Mouse (Mus musculus) forebrain, postnatal 0 days (tissue): ENCODE data around the gene Eed. TPM values are rescaled to one million over a fixed set of nuclear protein-coding genes. Genes with fewer than 3 reads are reported as not detected.
A peak's percentile ranks its signal among the peaks of the same experiment; 100 is the strongest.
"Not testable (repeated sequence)": the region's sequence is repeated elsewhere in the genome, so short reads cannot be mapped to it uniquely, and the experiment has no call there.

ENCODE experiments used
- ATAC-seq: fragments of 200-750 bp; cut with Nextera tagmentation; 2 replicates; pipeline ENCODE4 v1.8.0; 2017; ENCODE audit warnings: mild to moderate bottlenecking, moderate library complexity
- DNase-seq: peaks from one replicate; pipeline ENCODE4 v3.0.0-alpha.2; 2015
- H3K27ac ChIP-seq: fragments of 300-500 bp; sonication (generic); 2 replicates; pipeline ENCODE4 v1.5.1; 2014; ENCODE audit warnings: low read depth, mild to moderate bottlenecking, antibody characterized with exemption, low read length, moderate library complexity, mixed read lengths
- H3K27me3 ChIP-seq: fragments of 300-500 bp; sonication (generic); 2 replicates; pipeline ENCODE4 v1.6.1; 2014; ENCODE audit warnings: mild to moderate bottlenecking, low read length, mixed read lengths; ENCODE audit not compliant: insufficient read depth
- H3K36me3 ChIP-seq: fragments of 300-500 bp; sonication (generic); 2 replicates; pipeline ENCODE4 v1.6.1; 2014; ENCODE audit warnings: mild to moderate bottlenecking, moderate library complexity; ENCODE audit not compliant: insufficient read depth
- H3K4me1 ChIP-seq: fragments of 300-500 bp; sonication (generic); 2 replicates; pipeline ENCODE4 v1.6.1; 2014; ENCODE audit warnings: antibody characterized with exemption; ENCODE audit not compliant: insufficient read depth
- H3K4me2 ChIP-seq: fragments of 300-500 bp; sonication (generic); 2 replicates; pipeline ENCODE4 v1.6.1; 2014; ENCODE audit warnings: low read depth, mild to moderate bottlenecking, moderate library complexity
- H3K4me3 ChIP-seq: fragments of 300-500 bp; sonication (generic); 2 replicates; pipeline ENCODE4 v1.5.1; 2014; ENCODE audit warnings: low read depth, low read length, mixed read lengths
- H3K9ac ChIP-seq: fragments of 300-500 bp; sonication (generic); 2 replicates; pipeline ENCODE4 v1.6.1; 2014; ENCODE audit warnings: mild to moderate bottlenecking
- H3K9me3 ChIP-seq: fragments of 300-500 bp; sonication (generic); 2 replicates; pipeline ENCODE4 v1.6.1; 2016; ENCODE audit warnings: low read length
- CTCF ChIP-seq: sonication (generic); IDR thresholded peaks from 2 replicates; pipeline ENCODE4 v1.5.1; 2016; ENCODE audit warnings: antibody characterized with exemption, control low read depth, low read depth
- WGBS: fragments of 180-500 bp; shearing (Covaris S2); extraction: QIAGEN DNeasy Blood & Tissue Kit; methylation state at CpG from one replicate; pipeline ENCODE4 v1.1.7; 2014; 5-methylcytosine and 5-hydroxymethylcytosine counted together
- polyA plus RNA-seq: library from polyadenylated mRNA; unstranded; fragments of >200 nt; fragmentation: Nextera tagmentation; extraction: Ambion mirVana; gene quantifications from 2 replicates; pipeline ENCODE4 v1.2.1, GENCODE M21; 2015
- total RNA-seq: library from RNA; depleted of rRNA; stranded (reverse); fragments of >200 nt; gene quantifications from 2 replicates; pipeline ENCODE4 v1.2.3, GENCODE M21; 2014

Gene Eed
- total and polyA plus RNA-seq, 2 experiments from 2014 or later: 20.7 to 28.5 TPM

DNA sequence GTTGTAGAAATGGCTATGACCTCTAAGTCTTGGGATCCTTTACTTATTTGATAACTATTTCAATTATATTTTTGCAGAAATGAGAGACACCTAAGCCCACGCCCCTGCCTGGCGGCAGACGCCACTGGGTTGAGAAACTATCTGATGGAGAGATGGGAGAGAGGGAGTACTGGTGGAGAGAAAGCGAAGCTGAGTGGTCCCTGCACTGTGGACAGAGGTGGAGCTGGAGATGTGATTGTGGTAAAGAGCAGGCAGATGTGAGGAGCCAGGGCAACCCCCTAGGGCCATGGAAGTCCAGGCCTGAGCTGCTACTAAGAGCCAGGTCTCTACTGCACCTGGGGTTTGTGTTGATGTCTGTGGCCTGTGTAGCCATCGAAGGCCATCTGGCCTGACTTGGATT lies 18.7 kb upstream of the Eed start:
- Histone ChIP-seq H3K4me3 (no peak overlapping the region), H3K9me3 (no peaks in the 10 kb centered on the region), H3K36me3 (no peaks in the 10 kb centered on the region), H3K4me2 (no peak overlapping the region), H3K4me1 (no peaks in the 10 kb centered on the region), H3K27ac (no peak overlapping the region), H3K27me3 (no peaks in the 10 kb centered on the region), H3K9ac (no peak overlapping the region)
- WGBS: 92% methylated on average over 5 of the region's 5 CpGs
- TF ChIP-seq CTCF: no peak
- no peak for DNase-seq
- no peak for ATAC-seq

GRCm38 (mm10) chr7:89998624-89999006 lies 17.8 kb upstream of the Eed start:
- TF ChIP-seq CTCF: peak; percentile 53
- 70% methylated on average over 2 of the region's 2 CpGs for WGBS
- Histone ChIP-seq H3K9me3 (no peaks in the 10 kb centered on the region), H3K36me3 (no peaks in the 10 kb centered on the region), H3K9ac (peak overlapping the region; percentile 22; the same call in 1 of the 2 replicates), H3K4me3 (no peak overlapping the region), H3K27me3 (no peaks in the 10 kb centered on the region), H3K27ac (no peak overlapping the region), H3K4me1 (no peaks in the 10 kb centered on the region), H3K4me2 (peak overlapping the region; percentile 45)
- peak; percentile 69 for ATAC-seq
- no peak for DNase-seq

- Histone ChIP-seq H3K4me1 (no peaks in the 10 kb centered on the region), H3K4me2 (peak overlapping the region; percentile 45), H3K36me3 (no peaks in the 10 kb centered on the region), H3K9me3 (no peaks in the 10 kb centered on the region), H3K9ac (peak overlapping the region; percentile 22; the same call in 1 of the 2 replicates), H3K27me3 (no peaks in the 10 kb centered on the region), H3K4me3 (no peak overlapping the region), H3K27ac (no peak overlapping the region)
- ATAC-seq: peak; percentile 92
- peak; percentile 84 for TF ChIP-seq CTCF
- WGBS: 3% methylated on average over 10 of the region's 10 CpGs
- peak; percentile 89 for DNase-seq
Observed at GRCm38 (mm10) chr7:89998006-89998623, 17.3 kb upstream of the Eed start.

DNA sequence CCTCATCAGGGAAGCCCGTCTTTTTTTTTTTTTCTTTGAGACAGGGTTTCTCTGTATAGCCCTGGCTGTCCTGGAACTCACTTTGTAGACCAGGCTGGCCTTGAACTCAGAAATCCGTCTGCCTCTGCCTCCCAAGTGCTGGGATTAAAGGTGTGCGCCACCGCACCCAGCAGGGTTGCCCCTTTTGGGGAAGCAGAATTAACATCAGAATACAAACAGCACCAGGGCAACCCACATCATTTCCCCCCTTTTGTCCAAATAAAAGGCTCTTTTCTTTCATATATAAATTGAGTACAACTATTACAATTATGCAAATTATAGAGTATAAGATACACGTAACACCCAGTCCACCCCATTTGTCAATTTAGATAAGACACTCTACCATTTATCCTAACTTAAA lies 16.7 kb upstream of the Eed start:
- DNase-seq, H3K4me1 ChIP-seq, H3K36me3 ChIP-seq, H3K27ac ChIP-seq, H3K4me3 ChIP-seq, H3K9ac ChIP-seq, H3K27me3 ChIP-seq, H3K9me3 ChIP-seq, H3K4me2 ChIP-seq, ATAC-seq: not testable (repeated sequence)
- 18% methylated on average over 5 of the region's 5 CpGs for WGBS

- no peaks in the 10 kb centered on the region for H3K9me3 ChIP-seq
- WGBS: 67% methylated on average over 1 of the region's 1 CpGs
Observed at GRCm38 (mm10) chr7:89993091-89993490, 12.3 kb upstream of the Eed start.

DNA sequence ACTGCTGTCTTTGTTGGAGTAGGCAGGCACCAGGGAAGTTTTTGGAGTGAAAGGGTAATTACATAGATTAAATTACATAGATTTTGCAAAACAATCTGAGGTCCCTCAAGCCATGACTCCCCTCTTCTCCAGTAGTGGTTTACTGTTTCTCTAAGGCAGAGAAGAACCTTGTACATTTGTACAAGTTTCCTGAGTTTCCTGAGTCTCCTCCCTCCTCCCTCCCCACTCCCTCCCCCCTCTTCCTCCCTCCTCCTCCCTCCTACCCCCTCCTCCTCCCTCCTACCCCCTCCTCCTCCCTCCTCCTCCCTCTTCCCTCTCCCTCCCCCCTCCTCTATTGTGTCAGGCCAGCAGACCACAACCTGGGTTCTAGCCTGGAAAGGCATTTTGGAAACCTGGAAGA lies 3.6 kb upstream of the Eed start:
- peaks cover 3% of the 10 kb centered on the region; the same call in 1 of the 2 replicates for H3K4me1 ChIP-seq
- no peak overlapping the region for H3K27ac ChIP-seq
- ATAC-seq (no peak), DNase-seq (no peak)
- no peaks in the 10 kb centered on the region for H3K9me3 ChIP-seq
- no peak overlapping the region for H3K4me2 ChIP-seq
- no peak for TF ChIP-seq CTCF
- no peak overlapping the region for H3K9ac ChIP-seq
- no peaks in the 10 kb centered on the region for H3K36me3 ChIP-seq
- no peak overlapping the region for H3K4me3 ChIP-seq
- no peaks in the 10 kb centered on the region for H3K27me3 ChIP-seq

More at GRCm38 (mm10) chr7:89993091-89993490, 12.3 kb upstream of the Eed start:
- no peak overlapping the region for H3K4me2 ChIP-seq
- DNase-seq (no peak), ATAC-seq (no peak)
- no peak overlapping the region for H3K27ac ChIP-seq
- H3K9ac ChIP-seq: no peak overlapping the region
- H3K27me3 ChIP-seq: no peaks in the 10 kb centered on the region
- H3K4me3 ChIP-seq: no peak overlapping the region
- no peaks in the 10 kb centered on the region for H3K4me1 ChIP-seq
- no peaks in the 10 kb centered on the region for H3K36me3 ChIP-seq
- no peak for TF ChIP-seq CTCF

- H3K36me3 ChIP-seq: no peaks in the 10 kb centered on the region
- 64% methylated on average over 2 of the region's 2 CpGs for WGBS
Observed at GRCm38 (mm10) chr7:89983441-89983840, 2.7 kb upstream of the Eed start.

More at GRCm38 (mm10) chr7:89983441-89983840, 2.7 kb upstream of the Eed start:
- Histone ChIP-seq H3K9ac (no peak overlapping the region), H3K4me3 (no peak overlapping the region), H3K9me3 (no peaks in the 10 kb centered on the region), H3K27me3 (no peaks in the 10 kb centered on the region), H3K4me2 (no peak overlapping the region), H3K27ac (no peak overlapping the region), H3K4me1 (peaks cover 7% of the 10 kb centered on the region)
- TF ChIP-seq CTCF: no peak
- ATAC-seq (no peak), DNase-seq (no peak)
